Mouse (Mus musculus) limb, embryonic 12.5 days (tissue): ENCODE data around the gene Arhgap15. TPM values are rescaled to one million over a fixed set of nuclear protein-coding genes. Genes with fewer than 3 reads are reported as not detected.

Experiments
- ATAC-seq: fragments of 200-750 bp; cut with Nextera tagmentation; 2 replicates; pipeline ENCODE4 v1.8.0; 2017; ENCODE audit warnings: low read depth, moderate TSS enrichment; ENCODE audit not compliant: insufficient number of reproducible peaks, insufficient read depth, low FRiP score, low TSS enrichment
- H3K27ac ChIP-seq: fragments of 300-500 bp; sonication (generic); 2 replicates; pipeline ENCODE4 v1.5.1; 2016; ENCODE audit warnings: mild to moderate bottlenecking, moderate library complexity
- H3K27me3 ChIP-seq: fragments of 300-500 bp; sonication (generic); 2 replicates; pipeline ENCODE4 v1.6.1; 2016; ENCODE audit warnings: mild to moderate bottlenecking, moderate library complexity
- H3K36me3 ChIP-seq: fragments of 300-500 bp; sonication (generic); 2 replicates; pipeline ENCODE4 v1.6.1; 2016; ENCODE audit warnings: mild to moderate bottlenecking, moderate library complexity
- H3K4me1 ChIP-seq: fragments of 300-500 bp; sonication (generic); replicated peaks from 2 replicates; pipeline ENCODE4 v1.6.1; 2016
- H3K4me2 ChIP-seq: fragments of 300-500 bp; sonication (generic); 2 replicates; pipeline ENCODE4 v1.6.1; 2016; ENCODE audit warnings: mild to moderate bottlenecking, moderate library complexity
- H3K4me3 ChIP-seq: fragments of 300-500 bp; sonication (generic); replicated peaks from 2 replicates; pipeline ENCODE4 v1.5.1; 2016; ENCODE audit warnings: mild to moderate bottlenecking
- H3K9ac ChIP-seq: fragments of 300-500 bp; sonication (generic); replicated peaks from 2 replicates; pipeline ENCODE4 v1.6.1; 2016; ENCODE audit warnings: mild to moderate bottlenecking, moderate library complexity
- H3K9me3 ChIP-seq: fragments of 300-500 bp; sonication (generic); 2 replicates; pipeline ENCODE4 v1.6.1; 2016; ENCODE audit warnings: mild to moderate bottlenecking, moderate library complexity
- WGBS: fragments of 180-500 bp; shearing (Covaris S2); methylation state at CpG from one replicate; pipeline ENCODE4 v1.1.7; 2016; 5-methylcytosine and 5-hydroxymethylcytosine counted together
- polyA plus RNA-seq: library from polyadenylated mRNA; unstranded; fragments of >200 nt; fragmentation: Nextera tagmentation; extraction: Ambion mirVana; gene quantifications from 2 replicates; pipeline ENCODE4 v1.2.1, GENCODE M21; 2016

The Arhgap15 gene
- polyA plus RNA-seq, 1 experiment from 2014 or later = 0.51 TPM

GRCm38 (mm10) chr2:44142152-44142551, 393.5 kb downstream of the Arhgap15 start:
- H3K4me2 ChIP-seq = no peak overlapping the region
- H3K27me3 ChIP-seq = no peaks in the 10 kb centered on the region
- no peak overlapping the region for H3K9ac ChIP-seq
- ATAC-seq = no peak
- H3K4me1 ChIP-seq = no peaks in the 10 kb centered on the region
- H3K27ac ChIP-seq = no peak overlapping the region
- H3K4me3 ChIP-seq = no peak overlapping the region
- WGBS = 83% methylated on average over 9 of the region's 9 CpGs
- no peaks in the 10 kb centered on the region for H3K9me3 ChIP-seq
- no peaks in the 10 kb centered on the region for H3K36me3 ChIP-seq

GRCm38 (mm10) chr2:44142611-44143010, 394.0 kb downstream of the Arhgap15 start:
- no peaks in the 10 kb centered on the region for H3K27me3 ChIP-seq
- no peak for ATAC-seq
- 96% methylated on average over 5 of the region's 5 CpGs for WGBS
- no peaks in the 10 kb centered on the region for H3K9me3 ChIP-seq
- H3K9ac ChIP-seq = no peak overlapping the region
- H3K4me3 ChIP-seq = no peak overlapping the region
- no peak overlapping the region for H3K4me2 ChIP-seq
- no peak overlapping the region for H3K27ac ChIP-seq
- no peaks in the 10 kb centered on the region for H3K36me3 ChIP-seq
- H3K4me1 ChIP-seq = no peaks in the 10 kb centered on the region

GRCm38 (mm10) chr2:44146124-44146981, 397.7 kb downstream of the Arhgap15 start:
- Histone ChIP-seq H3K9me3 (no peaks in the 10 kb centered on the region), H3K27ac (no peak overlapping the region), H3K27me3 (no peaks in the 10 kb centered on the region), H3K36me3 (no peaks in the 10 kb centered on the region), H3K4me2 (no peak overlapping the region), H3K4me3 (no peak overlapping the region), H3K4me1 (no peaks in the 10 kb centered on the region), H3K9ac (no peak overlapping the region)
- no peak for ATAC-seq
- 80% methylated on average over 7 of the region's 7 CpGs for WGBS

GRCm38 (mm10) chr2:44147486-44147885, 398.9 kb downstream of the Arhgap15 start:
- no peaks in the 10 kb centered on the region for H3K27me3 ChIP-seq
- H3K9me3 ChIP-seq = no peaks in the 10 kb centered on the region
- WGBS = 54% methylated on average over 5 of the region's 5 CpGs
- H3K4me3 ChIP-seq = no peak overlapping the region
- no peak overlapping the region for H3K27ac ChIP-seq
- no peak overlapping the region for H3K9ac ChIP-seq
- no peak for ATAC-seq
- H3K4me1 ChIP-seq = no peaks in the 10 kb centered on the region
- no peaks in the 10 kb centered on the region for H3K36me3 ChIP-seq
- H3K4me2 ChIP-seq = no peak overlapping the region

GRCm38 (mm10) chr2:44147971-44148370, 399.3 kb downstream of the Arhgap15 start:
- Histone ChIP-seq H3K27me3 (no peaks in the 10 kb centered on the region), H3K9me3 (no peaks in the 10 kb centered on the region), H3K36me3 (no peaks in the 10 kb centered on the region), H3K9ac (no peak overlapping the region), H3K27ac (no peak overlapping the region), H3K4me1 (no peaks in the 10 kb centered on the region), H3K4me3 (no peak overlapping the region), H3K4me2 (no peak overlapping the region)
- ATAC-seq = no peak
- 55% methylated on average over 7 of the region's 7 CpGs for whole genome bisulfite sequencing

- H3K27me3 ChIP-seq = no peaks in the 10 kb centered on the region
- H3K9me3 ChIP-seq = no peaks in the 10 kb centered on the region
- no peak for ATAC-seq
These were observed 400.0 kb downstream of the Arhgap15 start for GRCm38 (mm10) chr2:44148550-44149100.

GRCm38 (mm10) chr2:44152301-44152700, 403.7 kb downstream of the Arhgap15 start:
- Histone ChIP-seq H3K4me2 (no peak overlapping the region), H3K4me1 (no peaks in the 10 kb centered on the region), H3K9me3 (no peaks in the 10 kb centered on the region), H3K4me3 (no peak overlapping the region), H3K36me3 (no peaks in the 10 kb centered on the region), H3K27me3 (no peaks in the 10 kb centered on the region), H3K27ac (no peak overlapping the region), H3K9ac (no peak overlapping the region)
- whole genome bisulfite sequencing = 89% methylated on average over 1 of the region's 1 CpGs
- no peak for ATAC-seq

More at GRCm38 (mm10) chr2:44148550-44149100, 400.0 kb downstream of the Arhgap15 start:
- Histone ChIP-seq H3K4me3 (no peak overlapping the region), H3K4me1 (no peaks in the 10 kb centered on the region), H3K9ac (no peak overlapping the region), H3K27ac (no peak overlapping the region), H3K36me3 (no peaks in the 10 kb centered on the region), H3K4me2 (no peak overlapping the region)
- 68% methylated on average over 7 of the region's 7 CpGs for WGBS

GRCm38 (mm10) chr2:44160358-44160757, 411.7 kb downstream of the Arhgap15 start:
- ATAC-seq = no peak
- H3K9ac ChIP-seq = no peak overlapping the region
- no peak overlapping the region for H3K4me2 ChIP-seq
- H3K36me3 ChIP-seq = no peaks in the 10 kb centered on the region
- no peaks in the 10 kb centered on the region for H3K9me3 ChIP-seq
- 0 out of 2 replicates have a peak overlapping the region, but pooled peaks have one; percentile 29 for H3K27ac ChIP-seq
- H3K27me3 ChIP-seq = no peaks in the 10 kb centered on the region
- 21% methylated on average over 4 of the region's 4 CpGs for WGBS
- peaks cover 4% of the 10 kb centered on the region; the same call in 1 of the 2 replicates for H3K4me1 ChIP-seq
- H3K4me3 ChIP-seq = no peak overlapping the region

GRCm38 (mm10) chr2:44165789-44166188, 417.2 kb downstream of the Arhgap15 start:
- H3K4me3 ChIP-seq = no peak overlapping the region
- no peaks in the 10 kb centered on the region for H3K27me3 ChIP-seq
- H3K9me3 ChIP-seq = no peaks in the 10 kb centered on the region
- no peaks in the 10 kb centered on the region for H3K4me1 ChIP-seq
- WGBS = 52% methylated on average over 3 of the region's 3 CpGs
- no peak for ATAC-seq
- H3K9ac ChIP-seq = no peak overlapping the region
- H3K4me2 ChIP-seq = no peak overlapping the region
- no peaks in the 10 kb centered on the region for H3K36me3 ChIP-seq
- no peak overlapping the region for H3K27ac ChIP-seq

- H3K9me3 ChIP-seq = no peaks in the 10 kb centered on the region
- no peak for ATAC-seq
- no peaks in the 10 kb centered on the region for H3K27me3 ChIP-seq
- no peaks in the 10 kb centered on the region for H3K4me1 ChIP-seq
- no peak overlapping the region for H3K4me2 ChIP-seq
- H3K36me3 ChIP-seq = no peaks in the 10 kb centered on the region
- no peak overlapping the region for H3K9ac ChIP-seq
- H3K4me3 ChIP-seq = no peak overlapping the region
- WGBS = 89% methylated on average over 4 of the region's 4 CpGs
- no peak overlapping the region for H3K27ac ChIP-seq
These were observed 418.1 kb downstream of the Arhgap15 start for GRCm38 (mm10) chr2:44166716-44167115.

- no peak overlapping the region for H3K4me3 ChIP-seq
- no peak overlapping the region for H3K9ac ChIP-seq
- no peaks in the 10 kb centered on the region for H3K9me3 ChIP-seq
- no peaks in the 10 kb centered on the region for H3K36me3 ChIP-seq
- no peaks in the 10 kb centered on the region for H3K27me3 ChIP-seq
- no peaks in the 10 kb centered on the region for H3K4me1 ChIP-seq
- no peak overlapping the region for H3K4me2 ChIP-seq
- ATAC-seq = no peak
- H3K27ac ChIP-seq = no peak overlapping the region
- 78% methylated on average over 10 of the region's 10 CpGs for WGBS
These were observed 435.9 kb downstream of the Arhgap15 start for GRCm38 (mm10) chr2:44184476-44184875.
